Mouse (Mus musculus) frontal cortex, adult (tissue): Measurements from ENCODE around the gene Plekhs1.
"Not testable (repeated sequence)": the region's sequence is repeated elsewhere in the genome, so short reads cannot be mapped to it uniquely, and the experiment has no call there.

Experiments used
- ATAC-seq: cut with Nextera tagmentation; 2 replicates; pipeline ENCODE4 v1.9.2; 2017; ENCODE audit warnings: mild to moderate bottlenecking, moderate library complexity, mixed read lengths; ENCODE audit not compliant: low TSS enrichment

Plekhs1 gene

DNA sequence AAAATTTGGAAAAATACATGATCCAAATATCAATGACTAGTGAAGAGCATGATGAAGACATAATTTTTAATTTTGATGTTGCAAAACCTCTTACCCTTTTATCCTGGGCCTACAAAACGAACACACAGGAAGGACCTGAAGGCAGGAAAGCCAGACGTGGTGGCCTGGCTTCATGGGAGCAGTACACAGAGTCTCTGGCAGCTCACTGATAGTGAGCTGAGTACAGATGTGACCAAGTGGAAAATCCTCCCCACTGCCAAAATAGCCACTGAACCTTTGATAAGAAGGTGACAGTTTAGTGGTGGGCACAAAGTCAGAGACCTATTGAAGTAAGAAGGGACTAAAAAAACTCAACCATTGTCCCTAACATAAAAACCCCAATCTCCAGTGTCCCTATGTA, 52.1 kb downstream of the Plekhs1 start:
- ATAC-seq = not testable (repeated sequence)

DNA sequence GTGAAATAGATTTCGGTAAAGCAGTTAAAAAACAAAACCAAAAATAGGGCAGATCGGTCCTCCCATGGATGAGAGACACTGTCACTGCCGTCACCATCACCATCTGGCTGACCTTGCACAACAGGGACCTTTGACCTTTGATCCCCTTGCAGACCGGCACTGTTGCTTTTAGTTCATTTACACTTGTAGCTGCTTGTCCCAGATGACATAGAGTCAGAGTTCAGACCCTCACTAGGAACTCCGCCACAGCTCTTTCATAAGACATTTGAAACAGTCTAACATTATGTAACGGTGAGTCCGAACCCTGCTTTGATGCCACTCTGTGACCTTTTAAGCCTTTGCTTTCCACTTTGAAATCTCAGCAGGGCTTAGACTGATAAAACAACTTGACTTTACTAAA, 58.0 kb downstream of the Plekhs1 start:
- ATAC-seq = not testable (repeated sequence)

DNA sequence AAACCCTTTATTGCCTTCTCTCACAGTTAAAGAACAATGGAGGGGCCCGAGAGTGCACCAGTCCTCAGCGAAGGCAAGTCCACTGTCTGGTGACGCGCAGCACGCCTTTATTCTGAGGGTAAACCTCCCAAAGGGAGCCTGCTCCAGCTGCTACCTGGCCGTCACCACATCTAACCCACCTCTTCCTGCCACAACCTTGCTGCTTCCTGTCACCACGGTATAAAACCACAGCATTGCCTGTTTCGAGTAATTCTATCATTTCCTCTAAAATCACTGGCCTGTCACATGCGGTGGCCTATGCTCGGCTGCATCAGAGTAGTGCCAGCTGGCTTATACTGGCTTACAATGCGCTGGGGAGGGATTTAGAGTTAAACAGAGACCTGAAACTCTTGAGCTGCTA, 69.1 kb downstream of the Plekhs1 start:
- ATAC-seq = not testable (repeated sequence)

DNA sequence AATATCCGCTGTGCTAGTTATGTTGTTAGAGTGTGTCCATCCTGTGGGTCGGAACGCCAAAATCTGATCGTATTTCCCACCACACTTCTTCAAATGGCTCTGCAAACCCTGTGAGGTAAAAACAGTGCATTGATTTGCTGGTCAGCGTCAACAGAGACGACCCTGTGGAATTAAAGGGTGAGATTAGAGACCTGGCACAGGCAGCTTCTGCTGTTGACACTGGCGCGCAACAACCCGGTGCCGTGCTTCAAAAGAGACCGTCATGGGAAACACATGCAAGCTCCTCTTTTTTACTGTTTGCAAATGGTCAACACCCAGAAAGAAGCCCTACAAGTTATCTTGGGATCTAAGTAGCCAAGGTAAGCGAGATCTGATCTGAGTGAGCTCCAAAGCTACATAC, 69.8 kb downstream of the Plekhs1 start:
- ATAC-seq = no peak

DNA sequence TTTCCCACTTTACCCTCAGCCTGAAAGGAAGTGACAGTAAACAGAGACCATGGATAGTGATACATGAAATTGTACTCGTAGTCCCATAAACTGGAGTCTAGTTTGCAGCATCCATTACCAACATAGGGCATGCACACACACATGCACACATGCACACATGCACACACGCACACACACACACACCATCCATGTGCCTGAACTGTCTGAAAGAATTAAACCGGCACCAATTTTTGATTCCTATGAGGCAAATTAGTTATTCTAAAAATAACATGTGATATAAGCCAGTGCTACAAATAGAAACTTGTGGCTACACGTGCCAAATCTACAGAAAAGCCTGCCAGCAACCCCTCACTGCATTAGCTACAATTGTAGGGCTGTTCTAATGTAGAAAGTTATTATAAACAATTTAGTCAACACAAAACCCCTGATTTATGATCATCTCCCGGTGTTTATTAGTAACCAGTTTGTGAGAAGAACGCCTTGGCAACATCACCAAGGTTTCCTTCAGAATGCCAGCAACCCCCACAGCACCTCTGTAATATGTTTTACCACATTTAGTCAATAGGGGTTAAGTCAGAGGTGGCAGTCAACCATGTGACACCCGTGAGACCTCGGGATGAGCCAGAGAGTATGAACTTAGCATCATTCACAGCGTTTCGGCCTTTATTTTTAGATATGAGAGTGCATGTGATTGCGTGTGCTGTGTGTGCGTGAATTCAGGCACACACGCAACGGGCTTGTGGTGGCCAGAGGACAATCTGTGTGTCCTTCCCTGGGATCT, 72.0 kb downstream of the Plekhs1 start:
- no peak for ATAC-seq

DNA sequence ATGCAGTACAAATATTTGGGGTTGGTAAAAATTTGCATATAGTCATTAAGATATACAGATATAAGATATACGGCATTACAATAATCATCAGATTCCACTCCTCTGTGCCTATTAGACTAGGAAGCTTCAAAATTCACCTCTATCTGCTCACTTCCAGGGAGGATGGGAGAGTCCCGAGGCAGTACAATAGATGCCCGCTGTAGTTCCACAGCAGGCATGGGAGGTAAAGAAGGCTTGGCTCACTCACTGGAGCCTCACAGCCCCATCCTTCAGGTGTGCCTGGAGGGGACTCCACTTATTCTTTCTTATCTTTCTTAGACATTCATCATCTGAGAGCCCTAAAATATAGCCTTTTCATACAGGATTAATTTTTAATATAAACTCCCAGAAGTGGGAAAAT, 72.9 kb downstream of the Plekhs1 start:
- ATAC-seq = no peak

DNA sequence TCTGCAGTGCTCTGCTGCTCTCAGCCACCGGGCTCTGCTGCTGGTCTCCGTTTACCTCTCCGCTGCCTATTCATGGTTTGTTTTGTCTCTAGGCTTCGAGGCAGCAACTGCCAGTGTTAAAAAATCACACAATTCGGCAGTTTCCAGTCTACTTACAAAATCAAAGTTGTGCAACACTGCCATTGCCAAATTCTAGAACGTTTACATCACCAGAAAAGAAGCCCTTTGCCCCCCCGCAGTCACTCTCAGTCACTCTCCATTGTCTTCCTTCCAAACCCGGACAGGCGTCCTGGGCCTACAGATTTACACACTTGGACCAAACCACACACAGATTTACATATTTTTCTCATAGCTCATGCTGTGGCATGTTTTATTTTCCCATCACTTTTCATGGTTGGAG, 73.6 kb downstream of the Plekhs1 start:
- ATAC-seq = no peak

DNA sequence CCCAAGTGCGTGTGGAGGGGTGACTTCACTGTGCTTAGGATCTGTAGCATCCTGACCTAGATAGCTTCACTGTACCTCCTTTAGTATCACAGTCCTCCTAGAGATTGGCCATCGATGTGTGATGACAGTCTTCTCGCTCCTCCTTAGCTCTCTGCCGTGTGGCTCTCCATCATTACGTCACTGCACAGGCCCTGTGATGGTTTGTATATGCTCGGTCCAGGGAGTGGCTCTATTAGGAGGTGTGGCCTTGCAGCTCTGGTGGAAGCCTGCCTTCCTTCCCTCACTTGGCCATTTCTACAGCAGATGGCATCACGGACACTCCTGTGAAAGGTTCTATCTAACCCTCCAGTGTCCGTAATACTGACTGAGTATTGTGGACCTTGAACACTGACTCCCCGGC, 74.3 kb downstream of the Plekhs1 start:
- ATAC-seq = no peak
